In genomic region chr17:47139730-47140231, GRCm38 (mm10) we compare ENCODE assay signal across 8 mouse cellular contexts.
DNase-seq lines count a peak whose midpoint lies in the region; ATAC-seq and TF ChIP-seq lines count a peak whose summit lies in the region.

No protein-coding gene starts in this region.

- H3K4me3 ChIP-seq in ES-Bruce4 (ENCODE audit: low read depth, low read length), result peak overlapping the region; percentile 76
- peak overlapping the region; percentile 67 for H3K4me3 ChIP-seq in hindbrain, embryonic 10.5 days
- peak overlapping the region; percentile 79 for H3K4me3 ChIP-seq in lung, embryonic 16.5 days (ENCODE audit: low read length)

- peak overlapping the region; percentile 72 for H3K9ac ChIP-seq in ES-Bruce4 (ENCODE audit: low read depth, poor library complexity, severe bottlenecking)
- H3K9ac ChIP-seq in lung, embryonic 16.5 days (ENCODE audit: low read length), result peak overlapping the region; percentile 87

- H3K36me3 ChIP-seq in ES-Bruce4 (ENCODE audit: control insufficient read depth, insufficient read depth, low read length, poor library complexity, severe bottlenecking), result no peaks in the 10 kb centered on the region
- H3K36me3 ChIP-seq in hindbrain, embryonic 10.5 days, result peaks cover 3% of the 10 kb centered on the region; the same call in 1 of the 2 replicates
- H3K36me3 ChIP-seq in lung, embryonic 16.5 days (ENCODE audit: control insufficient read depth, insufficient read depth, low read length), result no peaks in the 10 kb centered on the region

- peaks cover 3% of the 10 kb centered on the region for H3K4me1 ChIP-seq in ES-Bruce4 (ENCODE audit: control insufficient read depth, insufficient read depth, low read length)
- H3K4me1 ChIP-seq in hindbrain, embryonic 10.5 days (replicated peaks), result peaks cover 44% of the 10 kb centered on the region
- peaks cover 32% of the 10 kb centered on the region for H3K4me1 ChIP-seq in lung, embryonic 16.5 days (replicated peaks; ENCODE audit: control insufficient read depth, insufficient read depth, low read length)

- peak overlapping the region; percentile 36 for H3K27ac ChIP-seq in ES-Bruce4 (ENCODE audit: insufficient read depth, low read length)
- H3K27ac ChIP-seq in hindbrain, embryonic 10.5 days, result peak overlapping the region; percentile 99
- H3K27ac ChIP-seq in lung, embryonic 16.5 days (ENCODE audit: low read length), result peak overlapping the region; percentile 99

- no peak for TF ChIP-seq CTCF in ES-Bruce4 (IDR thresholded peaks at IDR 0.05; ENCODE audit: low read depth, low read length)

- WGBS in hindbrain, embryonic 10.5 days, result 1% methylated on average over 29 of the region's 34 CpGs
- WGBS in lung, embryonic 16.5 days, result 0% methylated on average over 30 of the region's 34 CpGs

- DNase-seq in cerebellum, adult 18-20 months, result peak; percentile 53 to 60
- peak; percentile 95 for DNase-seq in hindbrain, embryonic 10.5 days (ENCODE audit: low spot score)
- peak; percentile 96 for DNase-seq in layer of hippocampus, adult 9-11 months
- DNase-seq in ovary, adult 18-20 months (ENCODE audit: low spot score), result peak; percentile 97
- peak; percentile 97 for DNase-seq in thymus, postnatal 0 days (ENCODE audit: low spot score)

- H3K4me2 ChIP-seq in lung, embryonic 16.5 days (ENCODE audit: low read depth, low read length), result peak overlapping the region; percentile 87

- no peaks in the 10 kb centered on the region for H3K27me3 ChIP-seq in ES-Bruce4 (ENCODE audit: control insufficient read depth, insufficient read depth, low read length, poor library complexity, severe bottlenecking)
- peaks cover 9% of the 10 kb centered on the region; the same call in 1 of the 2 replicates for H3K27me3 ChIP-seq in hindbrain, embryonic 10.5 days (ENCODE audit: insufficient read depth, poor library complexity, severe bottlenecking)
- no peaks in the 10 kb centered on the region for H3K27me3 ChIP-seq in lung, embryonic 16.5 days (ENCODE audit: control insufficient read depth, insufficient read depth, low read depth, low read length)

- peak; percentile 83 for ATAC-seq in frontal cortex, adult (ENCODE audit: low TSS enrichment)
- peak; percentile 93 for ATAC-seq in lung, embryonic 16.5 days (ENCODE audit: low read depth)

- H3K9me3 ChIP-seq in ES-Bruce4 (replicated peaks; ENCODE audit: control insufficient read depth, insufficient read depth, low read length, poor library complexity, severe bottlenecking), result no peaks in the 10 kb centered on the region
- H3K9me3 ChIP-seq in hindbrain, embryonic 10.5 days, result no peaks in the 10 kb centered on the region
- no peaks in the 10 kb centered on the region for H3K9me3 ChIP-seq in lung, embryonic 16.5 days (ENCODE audit: control insufficient read depth, low read length)

- no peak for TF ChIP-seq EP300 in ES-Bruce4 (IDR thresholded peaks at IDR 0.05; ENCODE audit: insufficient read depth, low read depth, low read length)

- peak; percentile 9 for TF ChIP-seq POLR2A in ES-Bruce4 (IDR thresholded peaks at IDR 0.05; ENCODE audit: insufficient read depth, low read length)

Comparison
In these comparisons a context has a peak if more than half of its experiments do, and no peak if none do; other contexts are left out.
1. Peak in every context shown above with its lines: DNase-seq, ATAC-seq, H3K4me3 ChIP-seq and H3K27ac ChIP-seq.
2. H3K27ac ChIP-seq: peak in every context shown above with its lines; median percentile 99 in hindbrain, embryonic 10.5 days; 99 in lung, embryonic 16.5 days; 36 in ES-Bruce4.